Mouse (Mus musculus) midbrain, postnatal 0 days (tissue): Measurements from ENCODE around the gene Dock8. TPM values are rescaled to one million over a fixed set of nuclear protein-coding genes. Genes with fewer than 3 reads are reported as not detected.

Source experiments
- ATAC-seq: fragments of 200-750 bp; cut with Nextera tagmentation; 2 replicates; pipeline ENCODE4 v1.8.0; 2017; ENCODE audit warnings: moderate number of reproducible peaks, mild to moderate bottlenecking, moderate TSS enrichment, moderate library complexity; ENCODE audit not compliant: low FRiP score
- DNase-seq: peaks from one replicate; pipeline ENCODE4 v3.0.0-alpha.2; 2015; ENCODE audit warnings: low spot score
- H3K27ac ChIP-seq: fragments of 300-500 bp; sonication (generic); 2 replicates; pipeline ENCODE4 v1.5.1; 2014; ENCODE audit warnings: low read depth, mild to moderate bottlenecking, low read length, mixed read lengths
- H3K27me3 ChIP-seq: fragments of 300-500 bp; sonication (generic); 2 replicates; pipeline ENCODE4 v1.6.1; 2014; ENCODE audit warnings: low read length, control low read depth, mixed read lengths; ENCODE audit not compliant: insufficient read depth
- H3K36me3 ChIP-seq: fragments of 300-500 bp; sonication (generic); 2 replicates; pipeline ENCODE4 v1.6.1; 2014; ENCODE audit warnings: low read length, control low read depth, mixed read lengths; ENCODE audit not compliant: insufficient read depth
- H3K4me1 ChIP-seq: fragments of 300-500 bp; sonication (generic); 2 replicates; pipeline ENCODE4 v1.6.1; 2014; ENCODE audit warnings: mild to moderate bottlenecking, control low read depth, antibody characterized with exemption, low read length, mixed read lengths; ENCODE audit not compliant: insufficient read depth
- H3K4me2 ChIP-seq: fragments of 300-500 bp; sonication (generic); 2 replicates; pipeline ENCODE4 v1.6.1; 2014; ENCODE audit warnings: low read depth, mild to moderate bottlenecking, low read length, mixed read lengths; ENCODE audit not compliant: poor library complexity, severe bottlenecking
- H3K4me3 ChIP-seq: fragments of 300-500 bp; sonication (generic); 2 replicates; pipeline ENCODE4 v1.5.1; 2014; ENCODE audit warnings: low read depth, mild to moderate bottlenecking, low read length, moderate library complexity
- H3K9ac ChIP-seq: fragments of 300-500 bp; sonication (generic); replicated peaks from 2 replicates; pipeline ENCODE4 v1.6.1; 2014; ENCODE audit warnings: mild to moderate bottlenecking, low read length, moderate library complexity, mixed read lengths; ENCODE audit not compliant: poor library complexity, severe bottlenecking
- H3K9me3 ChIP-seq: fragments of 300-500 bp; sonication (generic); 2 replicates; pipeline ENCODE4 v1.6.1; 2016; ENCODE audit warnings: low read length, control low read depth
- CTCF ChIP-seq: IDR thresholded peaks from 2 replicates; pipeline ENCODE4 v1.5.1; 2016; ENCODE audit warnings: antibody characterized with exemption, mild to moderate bottlenecking
- WGBS: fragments of 180-500 bp; shearing (Covaris S2); extraction: QIAGEN DNeasy Blood & Tissue Kit; methylation state at CpG from one replicate; pipeline ENCODE4 v1.1.7; 2014; 5-methylcytosine and 5-hydroxymethylcytosine counted together
- polyA plus RNA-seq: library from polyadenylated mRNA; unstranded; fragments of >200 nt; fragmentation: Nextera tagmentation; extraction: Ambion mirVana; gene quantifications from 2 replicates; pipeline ENCODE4 v1.2.1, GENCODE M21; 2015
- total RNA-seq: library from RNA; depleted of rRNA; stranded (reverse); fragments of >200 nt; gene quantifications from 2 replicates; pipeline ENCODE4 v1.2.3, GENCODE M21; 2014

Gene Dock8
- total and polyA plus RNA-seq, 2 experiments from 2014 or later: 0.44 to 0.77 TPM

GRCm38 (mm10) chr19:25035825-25036224 is 36.5 kb downstream of the Dock8 start:
- Histone ChIP-seq H3K4me2 (no peak overlapping the region), H3K4me3 (no peak overlapping the region), H3K27me3 (no peaks in the 10 kb centered on the region), H3K4me1 (no peaks in the 10 kb centered on the region), H3K36me3 (no peaks in the 10 kb centered on the region), H3K9me3 (no peaks in the 10 kb centered on the region), H3K27ac (no peak overlapping the region), H3K9ac (no peak overlapping the region)
- WGBS: 89% methylated on average over 6 of the region's 6 CpGs
- ATAC-seq (no peak), DNase-seq (no peak)
- no peak for TF ChIP-seq CTCF

GRCm38 (mm10) chr19:25036784-25037183 is 37.5 kb downstream of the Dock8 start:
- no peak for TF ChIP-seq CTCF
- WGBS: 93% methylated on average over 5 of the region's 5 CpGs
- H3K9ac ChIP-seq: no peak overlapping the region

GRCm38 (mm10) chr19:25037249-25037648 is 37.9 kb downstream of the Dock8 start:
- Histone ChIP-seq H3K36me3 (no peaks in the 10 kb centered on the region), H3K9ac (no peak overlapping the region), H3K27ac (no peak overlapping the region), H3K4me1 (no peaks in the 10 kb centered on the region), H3K27me3 (no peaks in the 10 kb centered on the region), H3K4me2 (no peak overlapping the region), H3K4me3 (no peak overlapping the region), H3K9me3 (no peaks in the 10 kb centered on the region)
- WGBS: 65% methylated on average over 4 of the region's 4 CpGs
- TF ChIP-seq CTCF: no peak
- ATAC-seq: no peak
- DNase-seq: no peak

More at GRCm38 (mm10) chr19:25036784-25037183, 37.5 kb downstream of the Dock8 start:
- Histone ChIP-seq H3K9me3 (no peaks in the 10 kb centered on the region), H3K36me3 (no peaks in the 10 kb centered on the region), H3K27ac (no peak overlapping the region), H3K27me3 (no peaks in the 10 kb centered on the region), H3K4me3 (no peak overlapping the region), H3K4me2 (no peak overlapping the region), H3K4me1 (no peaks in the 10 kb centered on the region)
- ATAC-seq: no peak
- DNase-seq: no peak

- H3K4me3 ChIP-seq: no peak overlapping the region
- no peak overlapping the region for H3K9ac ChIP-seq
- no peaks in the 10 kb centered on the region for H3K36me3 ChIP-seq
- no peaks in the 10 kb centered on the region for H3K4me1 ChIP-seq
- H3K27ac ChIP-seq: no peak overlapping the region
- no peak for ATAC-seq
- DNase-seq: no peak
- no peaks in the 10 kb centered on the region for H3K9me3 ChIP-seq
- WGBS: 53% methylated on average over 6 of the region's 6 CpGs
- H3K4me2 ChIP-seq: no peak overlapping the region
- TF ChIP-seq CTCF: no peak
- no peaks in the 10 kb centered on the region for H3K27me3 ChIP-seq
Observed at GRCm38 (mm10) chr19:25038293-25038692, 39.0 kb downstream of the Dock8 start.

- Histone ChIP-seq H3K9ac (no peak overlapping the region), H3K4me2 (no peak overlapping the region), H3K4me3 (no peak overlapping the region), H3K27me3 (no peaks in the 10 kb centered on the region), H3K9me3 (no peaks in the 10 kb centered on the region), H3K27ac (no peak overlapping the region), H3K4me1 (no peaks in the 10 kb centered on the region), H3K36me3 (no peaks in the 10 kb centered on the region)
- 65% methylated on average over 6 of the region's 6 CpGs for WGBS
- DNase-seq (no peak), ATAC-seq (no peak)
- no peak for TF ChIP-seq CTCF
Observed at GRCm38 (mm10) chr19:25041209-25041608, 41.9 kb downstream of the Dock8 start.

GRCm38 (mm10) chr19:25042973-25043372 is 43.6 kb downstream of the Dock8 start:
- Histone ChIP-seq H3K4me3 (no peak overlapping the region), H3K9ac (no peak overlapping the region), H3K4me2 (no peak overlapping the region), H3K27ac (no peak overlapping the region), H3K4me1 (no peaks in the 10 kb centered on the region), H3K36me3 (no peaks in the 10 kb centered on the region), H3K9me3 (no peaks in the 10 kb centered on the region), H3K27me3 (no peaks in the 10 kb centered on the region)
- ATAC-seq: no peak
- 90% methylated on average over 11 of the region's 11 CpGs for WGBS
- no peak for DNase-seq
- no peak for TF ChIP-seq CTCF
